Mouse (Mus musculus) monocyte, adult 5-6 weeks (primary cell): ENCODE data around the gene Cyp4f39. TPM values are rescaled to one million over a fixed set of nuclear protein-coding genes. Genes with fewer than 3 reads are reported as not detected.

ENCODE experiments used
- ATAC-seq: fragments of 153-309, 156-312 bp; replicated peaks from 2 replicates; pipeline ENCODE4 v1.8.0; 2017; ENCODE audit warnings: mild to moderate bottlenecking; ENCODE audit not compliant: low TSS enrichment, insufficient number of reproducible peaks, severe bottlenecking, poor library complexity, low FRiP score
- total RNA-seq: library from RNA; stranded (forward); fragments of 200-1000, 200-491, 200-594 nt; gene quantifications from 3 replicates; pipeline ENCODE4 v1.2.3, GENCODE M21; 2017

The Cyp4f39 gene
- not detected in 3 replicates for total RNA-seq

DNA sequence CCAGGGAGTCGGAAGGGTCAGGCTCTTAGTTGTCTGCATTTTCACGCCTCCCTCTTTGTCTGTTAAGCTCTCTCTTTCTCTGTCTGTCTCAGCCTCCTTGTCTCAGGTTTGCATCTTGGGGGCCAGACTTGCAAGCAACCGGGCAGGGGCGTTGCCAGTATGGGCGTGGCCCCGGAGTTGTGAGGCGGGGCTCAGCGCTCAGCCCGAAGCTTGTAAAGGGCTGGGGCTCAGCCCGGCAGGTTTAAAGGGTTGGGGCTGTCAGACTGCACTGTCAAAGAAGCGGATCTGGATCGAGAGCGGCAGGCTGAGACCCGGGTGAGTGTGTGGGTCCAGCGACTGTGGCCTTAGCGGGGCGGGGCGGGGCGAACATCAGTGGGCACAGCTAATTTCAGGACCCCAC lies at the start of gene Cyp4f39:
Gene Cyp4f39, plus strand, starts transcription at position 242 of the 400 bp plus-strand sequence.
- no peak for ATAC-seq

DNA sequence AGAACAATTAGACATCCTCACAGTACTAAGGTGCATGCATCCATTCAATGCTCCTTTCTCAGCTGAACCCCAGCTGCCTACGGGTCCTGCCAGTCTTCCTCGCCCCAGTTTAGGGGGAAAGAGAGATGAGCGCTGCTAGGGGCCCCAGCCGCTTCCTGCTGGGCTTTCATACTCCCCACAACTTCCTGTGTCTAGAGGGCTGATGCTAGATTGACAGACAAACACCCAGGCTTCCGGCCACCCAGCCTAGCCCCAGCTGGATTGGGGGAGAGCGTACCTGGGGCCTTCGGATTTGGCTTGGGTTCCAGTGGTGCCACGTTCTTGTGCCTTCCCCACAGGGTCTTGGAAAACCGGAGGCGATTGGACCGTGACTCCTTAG lies 49.8 kb upstream of the Cyp4f39 start:
- peak; percentile 77 for ATAC-seq

DNA sequence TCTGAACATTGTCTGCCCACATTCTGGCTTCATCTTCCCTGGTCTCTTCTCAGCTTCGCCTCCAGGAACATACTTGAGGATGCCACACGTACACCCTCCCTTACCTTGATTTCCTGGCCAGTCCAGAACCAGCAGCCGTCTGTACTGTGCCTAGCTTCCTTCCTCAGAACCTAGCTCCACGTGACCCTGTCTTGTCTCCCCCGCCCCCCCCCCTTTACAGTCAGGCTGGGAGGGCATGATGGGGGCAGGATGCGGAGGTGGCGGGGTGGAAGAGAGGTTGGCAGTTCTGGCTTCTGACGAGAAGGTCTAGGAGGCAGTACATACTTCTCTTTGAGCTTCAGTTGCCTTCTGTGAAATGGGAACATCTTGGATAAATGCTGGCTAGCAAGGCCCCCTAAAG lies 49.1 kb upstream of the Cyp4f39 start, which contains the start of gene Rasal3:
Gene Rasal3, minus strand, starts transcription at position 167 of the 400 bp plus-strand sequence.
- peak; percentile 73 for ATAC-seq

DNA sequence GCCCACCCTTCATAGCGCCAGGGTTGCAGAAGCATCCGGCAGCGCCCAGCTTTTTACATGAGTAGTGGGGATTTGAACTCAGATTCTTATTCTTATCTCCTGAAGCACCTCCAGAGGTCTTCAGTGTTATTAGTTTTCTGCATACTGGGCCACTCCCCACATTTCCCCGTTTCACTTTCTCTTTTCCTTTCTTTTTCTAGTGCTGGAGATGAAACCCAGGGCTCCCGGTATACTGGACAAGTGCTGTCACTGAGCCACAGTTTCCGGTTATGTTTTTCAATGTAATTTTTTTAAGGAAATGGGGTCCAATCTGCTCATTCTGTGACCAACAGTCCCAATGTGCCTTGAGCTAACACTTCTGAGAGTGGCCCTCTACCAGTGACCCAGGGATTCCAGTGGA lies 40.6 kb upstream of the Cyp4f39 start:
- no peak for ATAC-seq

DNA sequence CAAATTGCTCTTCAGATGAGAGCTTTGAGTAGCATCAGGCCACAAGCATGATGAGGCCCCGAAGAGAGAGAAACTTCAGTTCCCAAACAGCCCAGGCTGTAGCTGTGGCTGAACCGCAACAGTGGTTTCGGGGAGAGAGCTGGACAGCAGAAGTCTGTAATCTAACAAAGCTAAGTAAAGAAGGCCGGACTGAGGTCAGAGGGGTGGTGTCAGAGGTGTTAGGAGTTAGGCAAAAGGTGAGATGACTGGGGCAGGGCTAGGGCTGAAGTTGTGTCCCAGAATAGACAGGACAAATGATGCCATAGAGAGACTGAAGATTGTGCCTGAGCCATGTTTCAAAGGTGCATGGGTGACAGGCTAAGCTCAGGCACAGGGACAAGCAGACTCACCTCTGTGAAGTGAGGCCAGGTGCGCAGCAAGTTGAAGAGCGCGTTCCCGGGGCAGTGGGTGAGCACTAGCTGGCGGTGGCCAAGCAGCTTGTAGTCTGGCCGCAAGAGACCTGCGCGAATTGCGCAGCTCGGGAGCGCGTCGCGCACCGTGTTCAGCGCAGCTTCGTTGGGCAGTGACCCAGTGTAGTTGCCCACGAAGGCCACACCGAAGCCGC lies 37.0 kb upstream of the Cyp4f39 start:
- no peak for ATAC-seq

DNA sequence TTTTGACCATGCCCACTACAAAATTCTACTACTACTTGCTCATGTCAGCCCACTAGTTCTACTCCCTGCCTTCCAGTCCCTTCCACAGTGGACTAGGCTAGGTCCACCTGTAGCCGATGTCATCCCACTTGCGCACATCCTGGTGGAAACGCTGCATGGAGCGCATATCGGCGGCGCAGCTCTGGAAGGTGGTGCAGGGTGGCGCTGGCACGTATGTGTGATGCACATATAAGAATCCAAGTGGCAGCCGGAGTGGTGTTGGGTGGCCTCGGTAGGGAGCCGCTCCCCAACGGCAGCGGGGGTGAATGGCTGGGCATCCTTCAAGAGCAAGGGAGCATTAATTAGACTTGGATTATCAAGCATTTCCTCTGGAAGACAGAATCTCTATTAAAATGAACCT lies 35.8 kb upstream of the Cyp4f39 start:
- ATAC-seq = no peak

DNA sequence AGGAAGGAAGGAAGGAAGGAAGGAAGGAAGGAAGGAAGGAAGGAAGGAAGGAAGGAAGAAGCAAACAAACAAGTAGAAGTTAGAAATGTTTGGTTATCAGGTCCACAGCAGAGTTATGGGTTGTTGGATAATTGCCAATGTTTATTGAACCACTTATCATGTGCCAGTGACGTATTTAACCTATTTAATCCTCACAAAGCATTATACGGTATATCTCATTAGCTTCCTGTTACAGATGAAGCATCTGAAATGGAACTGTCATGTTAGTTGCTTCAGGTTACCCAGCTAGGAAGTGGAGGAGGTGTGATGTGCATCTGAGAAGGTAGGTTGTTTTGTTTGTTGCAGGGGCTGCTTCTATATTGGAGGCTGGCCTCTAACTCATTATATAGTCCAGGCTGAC lies 32.5 kb upstream of the Cyp4f39 start:
- no peak for ATAC-seq

DNA sequence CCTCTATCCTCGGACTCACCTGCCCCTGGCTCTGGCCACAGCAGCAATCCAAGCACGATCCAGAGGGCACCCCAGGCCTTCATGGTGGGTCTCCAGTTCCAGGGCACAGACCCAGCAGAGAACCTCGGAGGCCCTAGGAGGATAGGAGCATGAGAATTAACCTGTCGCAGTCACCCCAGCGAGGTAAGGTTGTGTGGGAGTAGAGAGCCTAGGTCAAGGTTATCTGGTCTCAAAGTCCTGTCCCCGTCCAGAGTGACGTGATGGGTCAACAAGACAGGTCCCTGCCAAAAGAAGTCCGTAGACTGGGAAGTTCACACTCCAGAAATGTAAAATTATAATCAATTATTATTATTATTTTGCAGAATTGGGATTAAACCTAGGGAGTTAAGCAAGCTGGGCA lies 31.7 kb upstream of the Cyp4f39 start:
- no peak for ATAC-seq

DNA sequence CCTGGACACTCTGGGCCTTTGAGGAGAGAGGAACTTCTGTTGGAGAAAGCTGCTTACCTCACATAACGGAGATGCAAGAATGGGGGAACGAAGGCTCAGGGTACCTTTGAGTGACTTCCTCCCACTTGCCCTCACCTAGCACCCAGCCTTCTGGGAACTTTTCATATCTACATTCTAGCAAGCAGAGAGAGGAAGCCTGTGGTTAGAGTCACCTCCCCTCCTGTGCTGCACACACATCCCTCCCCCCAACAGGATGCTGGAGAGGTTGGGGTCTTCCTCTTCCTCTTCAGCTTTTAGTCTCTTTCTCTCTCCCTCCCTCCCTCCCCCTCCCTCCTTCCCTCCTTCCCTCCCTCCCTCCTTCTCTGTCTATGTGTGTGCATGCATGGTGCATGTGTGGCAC lies 28.5 kb upstream of the Cyp4f39 start, which contains the start of gene Pglyrp2:
Gene Pglyrp2, minus strand, starts transcription at position 134 of the 400 bp plus-strand sequence.
- ATAC-seq = no peak

DNA sequence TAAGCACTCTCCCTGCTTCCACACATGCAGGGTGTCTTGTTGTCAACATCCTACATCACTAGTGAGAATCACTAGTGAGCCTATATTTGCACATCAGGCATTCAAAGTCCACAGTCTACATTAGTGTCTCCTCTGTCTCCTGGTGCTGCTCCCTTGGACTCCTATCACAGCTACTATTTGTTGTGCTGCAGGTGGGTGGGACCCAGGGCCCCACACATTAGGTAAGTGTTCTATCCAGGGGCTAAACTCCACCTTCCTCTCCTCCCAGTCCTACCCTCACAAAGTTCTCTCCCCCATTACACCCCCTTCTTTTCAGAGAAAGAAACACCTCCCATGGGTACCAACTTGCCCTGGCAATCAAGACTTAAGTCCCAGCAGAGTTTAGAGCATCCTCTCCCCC lies 25.9 kb upstream of the Cyp4f39 start:
- ATAC-seq = no peak

DNA sequence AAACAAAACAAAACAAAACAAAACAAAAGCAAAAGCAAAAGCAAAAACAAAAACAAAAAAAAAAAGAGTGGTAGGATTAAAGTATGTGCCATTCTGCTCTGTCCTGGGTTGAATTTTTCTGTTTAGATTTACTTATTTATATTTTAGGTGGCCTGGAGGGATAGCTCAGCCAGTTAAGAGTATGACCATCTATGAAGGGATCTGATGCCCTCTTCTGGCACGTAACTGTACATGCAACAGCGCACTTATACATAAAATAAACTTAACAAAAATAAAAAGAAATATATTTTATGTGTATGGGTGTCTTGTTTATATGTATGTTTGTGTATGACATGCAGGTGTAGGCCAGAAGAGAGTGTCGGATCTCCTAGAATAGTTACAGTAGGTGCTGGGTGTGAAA lies 20.6 kb upstream of the Cyp4f39 start:
- 0 out of 2 replicates have a peak, but pooled peaks have one; percentile 43 for ATAC-seq

DNA sequence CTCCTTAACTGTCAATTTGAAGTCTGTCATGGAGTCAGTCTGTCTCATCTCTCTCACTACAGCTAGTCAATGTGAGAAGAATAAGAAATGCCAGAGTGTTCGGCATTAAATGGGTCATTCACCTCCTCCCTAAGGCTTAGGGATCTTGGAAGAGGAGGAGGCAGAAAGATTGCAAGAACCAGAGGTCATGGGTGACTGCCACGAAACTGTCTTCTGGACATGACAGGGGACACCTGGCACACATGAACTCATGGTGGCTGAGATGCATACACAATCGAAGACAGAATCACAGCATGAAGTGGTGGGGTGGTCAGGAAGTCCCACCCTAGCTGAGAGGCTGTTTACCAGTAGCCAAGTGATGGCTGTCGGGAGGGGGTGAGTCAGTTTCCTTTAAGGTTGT lies 18.2 kb upstream of the Cyp4f39 start:
- no peak for ATAC-seq

DNA sequence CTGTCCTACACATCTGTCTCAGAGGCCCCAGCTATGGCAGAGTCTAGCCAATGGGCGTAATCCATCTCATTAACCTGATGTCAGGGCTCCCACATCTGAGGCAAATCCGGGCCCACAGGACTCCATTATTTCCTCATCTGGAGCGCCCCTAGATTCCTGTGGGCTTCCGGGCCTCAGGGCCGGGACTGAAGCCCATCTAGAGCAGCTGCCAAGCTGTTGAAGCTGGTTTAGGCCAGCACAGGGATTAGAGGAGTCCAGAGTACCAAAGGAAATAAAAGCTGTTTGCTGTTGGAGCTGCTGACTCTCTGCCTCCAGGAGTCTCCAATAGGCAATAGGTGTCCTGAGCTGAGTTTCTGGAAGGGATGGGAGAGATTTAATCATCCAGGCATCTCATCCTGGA lies 17.4 kb upstream of the Cyp4f39 start:
- ATAC-seq = no peak

DNA sequence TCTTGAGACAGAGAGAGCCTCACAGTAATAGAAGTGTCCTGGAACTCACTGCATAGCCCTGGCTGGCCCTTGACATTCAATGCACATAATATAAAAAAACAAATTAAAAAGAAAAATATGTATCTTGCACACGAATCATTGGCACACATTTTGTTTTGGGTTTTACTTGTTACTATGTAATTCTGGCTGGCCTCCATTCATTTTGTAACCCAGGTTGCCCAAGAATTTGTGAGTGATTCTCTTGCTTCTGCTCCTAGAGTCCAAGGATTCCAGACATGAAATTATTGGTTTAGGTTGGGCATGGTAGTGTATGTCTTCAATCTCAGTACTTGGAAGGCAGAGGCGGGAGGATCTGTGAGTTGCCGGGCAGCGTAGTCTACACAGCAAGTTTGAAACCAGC lies 15.4 kb upstream of the Cyp4f39 start:
- ATAC-seq = no peak

DNA sequence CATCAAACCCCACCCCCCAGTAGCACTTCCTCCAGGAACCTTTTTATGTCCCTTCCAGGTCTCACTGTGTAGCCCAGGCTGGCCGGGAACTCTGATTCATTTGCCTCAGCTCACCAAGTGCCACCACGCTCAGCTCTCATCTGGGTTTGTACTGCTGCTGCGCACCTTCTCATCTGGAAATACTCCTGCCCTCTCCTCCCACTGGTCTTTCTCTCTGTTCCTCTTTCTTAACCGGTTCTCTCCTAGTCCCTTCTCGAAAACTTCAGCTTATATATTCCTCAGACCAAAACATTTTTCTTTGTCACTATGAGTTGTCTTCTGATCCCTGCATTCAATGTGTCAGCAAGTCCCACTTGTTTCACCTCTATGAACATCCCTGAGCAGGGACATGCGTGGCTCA lies 9.3 kb upstream of the Cyp4f39 start:
- no peak for ATAC-seq

DNA sequence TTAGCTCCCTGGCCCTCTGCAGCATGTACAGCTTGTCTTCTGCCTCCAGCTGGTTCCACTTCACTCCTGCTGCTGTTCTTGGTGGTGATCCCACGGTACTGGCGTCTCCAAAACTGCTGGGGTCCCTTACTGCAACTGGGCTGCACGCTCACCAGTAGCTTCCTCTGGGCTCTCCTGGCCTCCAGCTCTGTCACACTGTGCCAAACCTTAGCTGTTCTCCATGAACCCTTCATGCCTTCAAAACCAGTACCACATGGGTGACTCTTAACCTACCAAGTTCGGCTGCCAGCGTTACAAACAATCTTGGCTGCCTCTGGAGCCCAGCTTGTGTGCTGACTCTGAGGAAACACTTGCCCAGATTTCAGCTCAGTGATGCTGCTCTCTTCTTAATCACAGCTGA lies 7.5 kb upstream of the Cyp4f39 start:
- no peak for ATAC-seq

DNA sequence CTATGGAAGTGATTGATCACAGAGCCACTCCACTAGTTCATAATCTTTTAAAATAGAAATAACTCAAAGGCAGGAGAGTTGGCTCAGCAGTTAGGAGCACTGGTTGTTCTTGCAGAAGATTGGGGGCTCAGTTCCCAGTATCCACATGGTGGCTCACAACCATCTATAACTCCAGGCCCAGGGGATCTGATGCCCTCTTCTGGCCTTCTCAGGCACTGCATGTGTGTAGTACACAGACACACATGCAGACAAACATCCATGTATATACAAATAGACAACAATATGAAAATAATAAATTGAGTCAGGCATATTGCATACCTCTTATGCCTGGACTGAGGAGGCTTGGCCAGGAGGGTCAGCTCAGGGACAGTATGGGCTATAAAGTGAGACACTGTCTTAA lies 5.3 kb upstream of the Cyp4f39 start:
- ATAC-seq = no peak

DNA sequence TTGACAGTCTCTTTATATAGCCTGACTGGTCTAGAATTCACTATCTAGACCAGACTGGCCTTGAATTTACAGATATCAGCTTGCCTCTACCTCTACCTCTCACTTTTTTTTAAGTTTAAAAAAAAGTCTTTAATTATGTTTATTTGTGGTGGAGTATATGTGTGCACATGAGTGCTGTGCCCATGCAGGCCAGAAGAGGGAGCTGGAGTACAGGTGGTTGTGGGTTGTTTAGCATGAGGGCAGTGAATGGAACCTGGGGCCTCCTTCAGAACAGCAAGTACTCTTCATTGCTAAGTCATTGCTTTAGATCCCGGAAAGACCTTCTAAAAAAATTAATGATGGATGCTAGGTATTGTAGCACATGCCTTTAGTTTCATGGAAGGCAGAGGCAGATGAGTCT lies 3.5 kb upstream of the Cyp4f39 start:
- no peak for ATAC-seq

DNA sequence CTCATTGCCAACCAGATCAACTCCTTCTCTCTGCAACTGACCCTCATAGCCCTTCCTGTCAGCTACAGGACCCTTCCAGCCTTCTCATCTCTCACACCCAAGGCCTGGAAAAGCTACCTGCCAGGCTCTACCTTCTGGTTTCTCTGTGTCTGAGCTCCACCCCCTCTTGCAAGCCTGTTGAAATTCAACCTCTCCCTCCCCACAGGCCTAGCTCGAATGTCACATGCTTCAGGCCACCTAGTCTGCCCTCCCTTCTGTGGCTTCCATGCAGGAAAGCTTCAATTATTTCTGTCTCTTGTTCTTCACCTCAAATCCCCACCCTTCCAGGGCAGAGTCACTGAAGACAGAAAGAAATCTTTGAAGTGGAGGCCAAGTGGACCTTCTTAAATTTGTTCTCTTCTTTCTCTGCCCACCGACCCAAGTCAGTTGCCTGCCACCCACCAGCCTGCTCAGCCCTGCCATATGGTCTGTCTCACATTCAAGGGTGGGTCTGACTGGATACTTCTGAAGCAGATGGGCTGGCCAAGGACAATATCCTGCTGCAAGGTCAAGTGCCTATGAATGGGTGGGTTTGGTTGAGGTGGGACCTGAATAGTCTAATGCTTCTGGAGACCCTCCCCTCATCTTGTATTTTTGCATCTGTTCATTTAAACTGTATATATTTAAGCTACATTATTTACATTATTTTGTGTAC lies 1.5 kb upstream of the Cyp4f39 start:
- ATAC-seq = no peak

DNA sequence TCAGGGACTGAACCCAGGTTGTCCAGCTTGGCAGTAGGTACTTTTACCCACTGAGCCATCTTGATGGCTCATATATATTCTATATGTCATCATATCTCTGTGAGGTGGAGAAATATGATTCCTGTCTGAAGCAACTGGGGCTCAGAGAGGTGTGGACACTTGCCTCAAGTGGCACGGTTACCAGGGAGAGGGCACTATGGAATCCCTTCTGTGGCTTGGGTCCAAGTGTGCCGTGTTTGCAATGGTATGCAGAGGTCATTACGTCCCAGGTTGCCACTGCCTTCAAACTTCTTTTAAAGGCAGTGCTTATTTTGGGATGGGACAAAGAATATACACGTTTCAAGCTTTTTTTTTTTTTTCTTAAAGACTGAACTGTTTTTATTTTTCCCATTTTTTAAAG lies 1.7 kb downstream of the Cyp4f39 start:
- ATAC-seq = no peak

DNA sequence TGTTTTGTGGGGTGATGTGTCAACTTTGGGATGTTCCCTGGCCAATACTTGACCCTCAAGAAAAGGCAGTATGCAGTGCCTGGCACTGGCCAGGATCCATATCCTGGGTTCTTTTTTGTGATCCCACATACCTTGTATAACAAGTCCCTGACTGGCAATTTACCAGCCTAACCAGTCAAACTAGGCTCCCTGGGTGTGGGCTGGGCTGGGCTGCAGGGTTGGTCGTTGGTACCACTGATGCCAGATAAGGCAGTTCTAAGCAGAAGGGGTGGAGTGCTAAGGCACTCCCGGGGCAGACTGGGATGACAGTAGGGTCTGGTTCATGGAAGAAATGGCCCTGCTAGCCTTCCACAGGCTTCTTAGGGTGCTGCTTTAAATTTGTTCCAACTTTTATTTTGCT lies 2.5 kb downstream of the Cyp4f39 start:
- ATAC-seq = no peak
